Mouse (Mus musculus): ENCODE results near the gene Mctp1.

DNA sequence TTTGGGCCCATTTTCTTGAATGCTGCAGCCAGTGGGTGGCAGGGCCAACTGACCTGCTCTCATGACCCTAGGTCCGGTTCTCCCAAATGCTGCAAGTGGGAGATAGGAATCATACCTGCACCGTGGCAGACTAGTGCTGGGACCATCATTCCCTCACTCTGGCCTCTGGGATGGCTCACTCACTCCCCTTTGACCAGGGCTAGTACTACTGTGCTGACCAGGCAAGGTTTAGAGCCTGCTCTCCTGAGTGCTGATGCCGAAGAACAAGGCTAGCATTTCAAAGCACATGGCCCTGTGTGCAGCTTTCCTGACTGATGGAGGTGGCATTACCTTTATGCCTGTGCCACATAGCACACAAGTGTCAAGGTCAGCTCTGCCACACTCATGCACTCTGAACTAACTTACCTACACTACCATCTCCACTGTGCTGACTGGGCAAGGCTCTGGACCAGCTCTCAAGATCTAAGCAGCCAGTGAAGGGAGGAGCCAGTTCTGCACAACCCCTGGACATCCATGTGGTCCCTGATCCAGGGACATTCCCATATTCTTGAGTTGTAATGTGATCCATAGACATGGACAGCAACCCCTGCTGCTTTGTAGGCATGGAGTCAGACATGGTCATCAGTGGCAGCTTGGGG lies 146.7 kb downstream of the Mctp1 start:
- no peak for TF ChIP-seq CTCF (IDR thresholded peaks at IDR 0.05; ENCODE audit: control insufficient read depth, insufficient read depth, insufficient replicate concordance, low read depth, low read length)
- no peak for TF ChIP-seq POLR2A (IDR thresholded peaks at IDR 0.05; ENCODE audit: control insufficient read depth, low read depth, low read length)
